Mouse (Mus musculus) neural tube, embryonic 10.5 days (tissue): ENCODE data around the gene Riok1.

Source experiments
- DNase-seq: peaks from one replicate; pipeline ENCODE4 v3.0.0-alpha.2; 2017; ENCODE audit warnings: low spot score; ENCODE audit errors: extremely low spot score

Gene Riok1

GRCm38 (mm10) chr13:38036343-38037043 is at the start of gene Riok1:
Gene Riok1, plus strand, starts transcription at chr13:38036995.
- DNase-seq = peak; percentile 15

- no peak for DNase-seq
Measured at GRCm38 (mm10) chr13:37989701-37990100, 47.1 kb upstream of the Riok1 start.

GRCm38 (mm10) chr13:37992638-37993371 is 44.0 kb upstream of the Riok1 start:
- DNase-seq = no peak

- DNase-seq = no peak
Measured at GRCm38 (mm10) chr13:37993376-37993703, 43.5 kb upstream of the Riok1 start.

- DNase-seq = peak; percentile 93
Measured at GRCm38 (mm10) chr13:37993704-37994404, 42.9 kb upstream of the Riok1 start, which contains the start of gene Ssr1. Gene Ssr1, minus strand, starts transcription at chr13:37994217.

GRCm38 (mm10) chr13:37994405-37994749 is 42.4 kb upstream of the Riok1 start:
- DNase-seq = no peak

- no peak for DNase-seq
Measured at GRCm38 (mm10) chr13:37999713-38000112, 37.1 kb upstream of the Riok1 start.

- DNase-seq = no peak
Measured at GRCm38 (mm10) chr13:38002461-38002860, 34.3 kb upstream of the Riok1 start.

- no peak for DNase-seq
Measured at GRCm38 (mm10) chr13:38007972-38008371, 28.8 kb upstream of the Riok1 start.

GRCm38 (mm10) chr13:38009721-38010408 is 26.9 kb upstream of the Riok1 start:
- DNase-seq = no peak

GRCm38 (mm10) chr13:38010444-38010910 is 26.3 kb upstream of the Riok1 start:
- DNase-seq = no peak

- no peak for DNase-seq
Measured at GRCm38 (mm10) chr13:38012436-38012835, 24.4 kb upstream of the Riok1 start.

GRCm38 (mm10) chr13:38015591-38015990 is 21.2 kb upstream of the Riok1 start:
- DNase-seq = no peak

GRCm38 (mm10) chr13:38018791-38019190 is 18.0 kb upstream of the Riok1 start:
- DNase-seq = no peak

- DNase-seq = no peak
Measured at GRCm38 (mm10) chr13:38025874-38026273, 10.9 kb upstream of the Riok1 start.

- DNase-seq = no peak
Measured at GRCm38 (mm10) chr13:38027618-38028248, 9.1 kb upstream of the Riok1 start.

- DNase-seq = no peak
Measured at GRCm38 (mm10) chr13:38028407-38028806, 8.4 kb upstream of the Riok1 start.

- DNase-seq = peak; percentile 99
Measured at GRCm38 (mm10) chr13:38037044-38037687, 371 bp downstream of the Riok1 start, which contains the start of gene Cage1. Gene Cage1, minus strand, starts transcription at chr13:38037069.

- DNase-seq = peak; percentile 16
Measured at GRCm38 (mm10) chr13:38037811-38038210, 1.0 kb downstream of the Riok1 start.

GRCm38 (mm10) chr13:38049888-38050287 is 13.1 kb downstream of the Riok1 start:
- DNase-seq = no peak

GRCm38 (mm10) chr13:38062678-38063077 is 25.9 kb downstream of the Riok1 start:
- DNase-seq = no peak
